Mouse (Mus musculus) heart, embryonic 16.5 days (tissue): ENCODE results near the gene 4921536K21Rik. TPM values are rescaled to one million over a fixed set of nuclear protein-coding genes. Genes with fewer than 3 reads are reported as not detected.

ENCODE experiments used
- ATAC-seq: fragments of 200-750 bp; cut with Nextera tagmentation; replicated peaks from 2 replicates; pipeline ENCODE4 v1.8.0; 2017; ENCODE audit warnings: moderate number of reproducible peaks; ENCODE audit not compliant: insufficient read depth, low FRiP score; ENCODE audit errors: extremely low read depth
- H3K27ac ChIP-seq: fragments of 300-500 bp; sonication (generic); 2 replicates; pipeline ENCODE4 v1.5.1; 2014; ENCODE audit warnings: mild to moderate bottlenecking, low read length, control low read depth, moderate library complexity
- H3K27me3 ChIP-seq: fragments of 300-500 bp; sonication (generic); 2 replicates; pipeline ENCODE4 v1.6.1; 2014; ENCODE audit warnings: low read length, mixed read lengths; ENCODE audit not compliant: control insufficient read depth, insufficient read depth
- H3K36me3 ChIP-seq: fragments of 300-500 bp; sonication (generic); 2 replicates; pipeline ENCODE4 v1.6.1; 2014; ENCODE audit not compliant: control insufficient read depth, insufficient read depth
- H3K4me1 ChIP-seq: fragments of 300-500 bp; sonication (generic); 2 replicates; pipeline ENCODE4 v1.6.1; 2014; ENCODE audit warnings: low read length, mixed read lengths; ENCODE audit not compliant: control insufficient read depth, insufficient read depth
- H3K4me2 ChIP-seq: fragments of 300-500 bp; sonication (generic); 2 replicates; pipeline ENCODE4 v1.6.1; 2014; ENCODE audit warnings: low read depth, mild to moderate bottlenecking, control low read depth, low read length
- H3K4me3 ChIP-seq: fragments of 300-500 bp; sonication (generic); 2 replicates; pipeline ENCODE4 v1.5.1; 2014; ENCODE audit warnings: mild to moderate bottlenecking, control low read depth, low read length
- H3K9ac ChIP-seq: fragments of 300-500 bp; sonication (generic); 2 replicates; pipeline ENCODE4 v1.6.1; 2014; ENCODE audit warnings: low read length, control low read depth
- H3K9me3 ChIP-seq: fragments of 300-500 bp; sonication (generic); replicated peaks from 2 replicates; pipeline ENCODE4 v1.6.1; 2016; ENCODE audit warnings: low read length; ENCODE audit not compliant: control insufficient read depth
- WGBS: fragments of 180-500 bp; shearing (Covaris S2); extraction: QIAGEN DNeasy Blood & Tissue Kit; methylation state at CpG from one replicate; pipeline ENCODE4 v1.1.7; 2014; 5-methylcytosine and 5-hydroxymethylcytosine counted together
- polyA plus RNA-seq: library from polyadenylated mRNA; unstranded; fragments of >200 nt; fragmentation: Nextera tagmentation; extraction: Ambion mirVana; gene quantifications from 2 replicates; pipeline ENCODE4 v1.2.1, GENCODE M21; 2015

Gene 4921536K21Rik
- polyA plus RNA-seq, 1 experiment from 2014 or later = 0.22 TPM

- 0 out of 2 replicates have a peak, but pooled peaks cover 3% of the 10 kb centered on the region for H3K27me3 ChIP-seq
- no peak overlapping the region for H3K9ac ChIP-seq
- H3K4me2 ChIP-seq = no peak overlapping the region
- H3K36me3 ChIP-seq = no peaks in the 10 kb centered on the region
- H3K27ac ChIP-seq = no peak overlapping the region
- 0 out of 2 replicates have a peak, but pooled peaks have one; percentile 32 for ATAC-seq
- no peak overlapping the region for H3K4me3 ChIP-seq
- 60% methylated on average over 7 of the region's 7 CpGs for WGBS
- H3K4me1 ChIP-seq = no peaks in the 10 kb centered on the region
- H3K9me3 ChIP-seq = no peaks in the 10 kb centered on the region
Measured at GRCm38 (mm10) chr11:3878660-3879059, 16.2 kb downstream of the 4921536K21Rik start.

DNA sequence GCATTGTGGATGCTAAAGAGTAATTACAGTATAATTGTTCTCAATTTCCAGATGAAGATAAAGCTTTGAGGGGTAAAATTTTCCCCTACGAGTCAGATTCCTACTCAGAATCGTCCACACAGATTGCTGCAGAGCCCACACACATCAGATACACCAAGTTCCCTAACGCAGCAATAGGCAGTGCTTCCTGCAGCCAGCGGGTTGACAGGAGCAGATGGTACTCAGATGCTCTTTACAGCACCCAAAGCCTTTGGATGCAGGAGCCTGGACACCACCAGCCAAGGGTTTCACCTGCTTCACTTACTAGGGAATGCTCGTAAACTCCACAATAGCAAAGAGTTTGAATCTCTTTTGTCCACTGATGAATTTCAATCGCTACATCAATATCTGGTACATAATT, 18.5 kb downstream of the 4921536K21Rik start:
- ATAC-seq = no peak
- Histone ChIP-seq H3K4me3 (no peak overlapping the region), H3K27me3 (no peaks in the 10 kb centered on the region), H3K36me3 (no peaks in the 10 kb centered on the region), H3K9ac (no peak overlapping the region), H3K4me2 (no peak overlapping the region), H3K9me3 (no peaks in the 10 kb centered on the region), H3K27ac (no peak overlapping the region), H3K4me1 (no peaks in the 10 kb centered on the region)
- WGBS = 69% methylated on average over 6 of the region's 6 CpGs

- H3K27ac ChIP-seq = no peak overlapping the region
- no peaks in the 10 kb centered on the region for H3K9me3 ChIP-seq
- ATAC-seq = no peak
- peak overlapping the region; percentile 71; the same call in 1 of the 2 replicates for H3K9ac ChIP-seq
- H3K36me3 ChIP-seq = no peaks in the 10 kb centered on the region
- H3K4me3 ChIP-seq = peak overlapping the region; percentile 62
- peak overlapping the region; percentile 91 for H3K4me2 ChIP-seq
- H3K4me1 ChIP-seq = peaks cover 5% of the 10 kb centered on the region; the same call in 1 of the 2 replicates
- WGBS = 40% methylated on average over 6 of the region's 6 CpGs
- H3K27me3 ChIP-seq = peaks cover 11% of the 10 kb centered on the region
Measured at GRCm38 (mm10) chr11:3864343-3864742, 30.6 kb downstream of the 4921536K21Rik start.

GRCm38 (mm10) chr11:3863454-3864112, 31.3 kb downstream of the 4921536K21Rik start, which contains the start of gene Osbp2:
Gene Osbp2, minus strand, starts transcription at chr11:3863903.
- H3K9ac ChIP-seq = peak within 1 kb of the TSS; percentile 71
- ATAC-seq = peak; percentile 97
- H3K9me3 ChIP-seq = no peaks in the 10 kb centered on the region
- H3K4me3 ChIP-seq = peak within 1 kb of the TSS; percentile 62
- WGBS = 3% methylated on average over 57 of the region's 58 CpGs
- H3K36me3 ChIP-seq = no peaks in the 10 kb centered on the region
- peaks cover 5% of the 10 kb centered on the region; the same call in 1 of the 2 replicates for H3K4me1 ChIP-seq
- H3K27ac ChIP-seq = no peak within 1 kb of the TSS
- H3K4me2 ChIP-seq = peak within 1 kb of the TSS; percentile 91
- peaks cover 11% of the 10 kb centered on the region for H3K27me3 ChIP-seq

- H3K4me2 ChIP-seq = peak overlapping the region; percentile 91
- H3K9ac ChIP-seq = peak overlapping the region; percentile 71
- 69% methylated on average over 19 of the region's 19 CpGs for WGBS
- H3K36me3 ChIP-seq = no peaks in the 10 kb centered on the region
- no peak overlapping the region for H3K27ac ChIP-seq
- peaks cover 11% of the 10 kb centered on the region for H3K27me3 ChIP-seq
- H3K4me1 ChIP-seq = peaks cover 5% of the 10 kb centered on the region; the same call in 1 of the 2 replicates
- H3K9me3 ChIP-seq = no peaks in the 10 kb centered on the region
- ATAC-seq = no peak
- H3K4me3 ChIP-seq = peak overlapping the region; percentile 62
Measured at GRCm38 (mm10) chr11:3862661-3863453, 32.0 kb downstream of the 4921536K21Rik start.

GRCm38 (mm10) chr11:3860361-3860760, 34.5 kb downstream of the 4921536K21Rik start:
- no peak for ATAC-seq
- no peak overlapping the region for H3K4me3 ChIP-seq
- H3K36me3 ChIP-seq = no peaks in the 10 kb centered on the region
- 66% methylated on average over 4 of the region's 4 CpGs for WGBS
- no peaks in the 10 kb centered on the region for H3K9me3 ChIP-seq
- peaks cover 8% of the 10 kb centered on the region for H3K27me3 ChIP-seq
- no peak overlapping the region for H3K9ac ChIP-seq
- H3K4me2 ChIP-seq = no peak overlapping the region
- no peak overlapping the region for H3K27ac ChIP-seq
- peaks cover 5% of the 10 kb centered on the region; the same call in 1 of the 2 replicates for H3K4me1 ChIP-seq

- no peak overlapping the region for H3K4me2 ChIP-seq
- 89% methylated on average over 4 of the region's 4 CpGs for WGBS
- no peaks in the 10 kb centered on the region for H3K36me3 ChIP-seq
- H3K4me1 ChIP-seq = peaks cover 5% of the 10 kb centered on the region; the same call in 1 of the 2 replicates
- no peak overlapping the region for H3K9ac ChIP-seq
- H3K27ac ChIP-seq = no peak overlapping the region
- ATAC-seq = no peak
- peaks cover 5% of the 10 kb centered on the region; the same call in 1 of the 2 replicates for H3K27me3 ChIP-seq
- H3K9me3 ChIP-seq = no peaks in the 10 kb centered on the region; the same call in 1 of the 2 replicates
- no peak overlapping the region for H3K4me3 ChIP-seq
Measured at GRCm38 (mm10) chr11:3859778-3860177, 35.1 kb downstream of the 4921536K21Rik start.

DNA sequence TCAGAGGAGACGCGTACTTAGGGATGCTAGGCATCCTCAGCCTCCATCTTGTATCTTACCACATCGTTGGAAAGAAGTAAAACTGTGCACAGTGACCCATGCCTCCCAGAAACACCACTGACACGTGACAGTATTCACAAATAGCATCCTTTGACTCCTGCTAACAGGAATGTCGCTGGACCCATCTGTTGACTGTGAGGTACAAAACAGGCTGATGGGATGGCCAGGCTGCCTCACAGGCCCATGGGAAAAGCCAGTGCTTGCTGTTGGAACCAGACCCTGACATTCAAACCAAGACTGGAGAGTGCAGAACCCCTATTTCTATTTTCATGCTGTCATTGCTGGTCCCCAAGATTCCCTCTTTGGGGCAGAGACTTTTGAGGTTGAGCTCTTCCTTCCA, 37.0 kb downstream of the 4921536K21Rik start:
- WGBS = 69% methylated on average over 5 of the region's 5 CpGs
- Histone ChIP-seq H3K4me2 (no peak overlapping the region), H3K27ac (no peak overlapping the region), H3K9ac (no peak overlapping the region), H3K36me3 (no peaks in the 10 kb centered on the region), H3K4me1 (peaks cover 11% of the 10 kb centered on the region), H3K27me3 (no peaks in the 10 kb centered on the region), H3K9me3 (no peaks in the 10 kb centered on the region; the same call in 1 of the 2 replicates), H3K4me3 (no peak overlapping the region)
- ATAC-seq = no peak

DNA sequence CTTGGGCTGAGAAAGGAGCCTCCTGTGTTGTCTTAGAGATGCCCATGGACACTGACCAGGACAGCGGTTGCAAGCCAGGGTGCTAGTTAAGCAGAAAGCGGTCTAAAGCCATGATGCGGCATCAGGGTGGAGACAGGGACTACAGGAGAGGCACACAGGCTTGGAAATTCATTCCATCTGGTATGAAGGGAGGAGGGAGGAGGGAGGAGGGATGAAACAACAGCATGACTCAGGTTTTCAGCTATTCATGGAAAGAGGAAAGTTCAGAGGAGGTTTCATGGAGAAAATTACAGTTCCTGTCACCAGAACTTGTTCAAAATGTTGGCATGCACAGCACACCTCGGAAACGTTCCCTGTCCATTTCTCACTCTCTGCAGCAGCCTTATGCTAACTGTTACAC, 39.1 kb downstream of the 4921536K21Rik start:
- no peaks in the 10 kb centered on the region; the same call in 1 of the 2 replicates for H3K9me3 ChIP-seq
- ATAC-seq = no peak
- no peak overlapping the region for H3K4me3 ChIP-seq
- 83% methylated on average over 5 of the region's 5 CpGs for WGBS
- H3K27ac ChIP-seq = no peak overlapping the region
- peaks cover 11% of the 10 kb centered on the region for H3K4me1 ChIP-seq
- H3K9ac ChIP-seq = no peak overlapping the region
- H3K27me3 ChIP-seq = no peaks in the 10 kb centered on the region
- no peaks in the 10 kb centered on the region for H3K36me3 ChIP-seq
- H3K4me2 ChIP-seq = no peak overlapping the region
